Mouse (Mus musculus): ENCODE results near the gene Tet2.

DNA sequence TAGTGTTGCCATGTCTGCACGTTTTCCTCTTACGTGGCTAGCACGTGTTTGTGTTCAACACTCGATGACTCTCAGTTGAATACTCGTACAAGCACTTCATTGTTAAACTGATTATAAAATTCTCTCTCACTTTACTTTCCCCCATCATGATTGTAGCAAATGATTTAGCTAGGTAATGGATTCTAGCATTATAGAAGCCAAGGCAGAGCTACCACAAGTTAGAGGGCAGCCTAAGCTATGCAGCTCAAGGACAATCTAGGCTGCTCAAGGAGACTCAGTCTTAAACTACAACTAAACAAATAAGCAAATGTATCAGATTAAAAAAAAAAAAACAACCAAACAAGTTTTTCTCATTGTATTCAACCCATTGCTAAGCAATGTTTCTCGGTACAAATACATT is 12.7 kb downstream of the Tet2 start:
- TF ChIP-seq CTCF (IDR thresholded peaks at IDR 0.05) = no peak
- no peak for TF ChIP-seq EP300 (IDR thresholded peaks at IDR 0.05)

Data from lung, postnatal 0 days (tissue).